Mouse (Mus musculus): ENCODE results near the gene Prkn. TPM values are rescaled to one million over a fixed set of nuclear protein-coding genes. Genes with fewer than 3 reads are reported as not detected.
A peak's percentile ranks its signal among the peaks of the same experiment; 100 is the strongest.

Prkn gene
- polyA plus RNA-seq, 1 experiment: 3.0 TPM

- no peaks in the 10 kb centered on the region for H3K4me1 ChIP-seq (ENCODE audit: control insufficient read depth, insufficient read depth, low read length)
- H3K4me3 ChIP-seq (replicated peaks; ENCODE audit: extremely low read depth, low read depth, low read length): no peak overlapping the region
- WGBS: 25% methylated on average over 20 of the region's 20 CpGs
- TF ChIP-seq CTCF (IDR thresholded peaks at IDR 0.05; ENCODE audit: insufficient read depth, low read length) (no peak), POLR2A (IDR thresholded peaks at IDR 0.05; ENCODE audit: borderline replicate concordance, extremely low read depth, low read depth, low read length) (no peak)
- peak; percentile 25 for DNase-seq
Observed at GRCm38 (mm10) chr17:12080656-12081495, 1240.7 kb downstream of the Prkn start.

- H3K4me3 ChIP-seq (replicated peaks; ENCODE audit: extremely low read depth, low read depth, low read length): no peak overlapping the region
- 68% methylated on average over 5 of the region's 5 CpGs for WGBS
- no peaks in the 10 kb centered on the region for H3K4me1 ChIP-seq (ENCODE audit: control insufficient read depth, insufficient read depth, low read length)
- DNase-seq: no peak
- TF ChIP-seq CTCF (IDR thresholded peaks at IDR 0.05; ENCODE audit: insufficient read depth, low read length) (no peak), POLR2A (IDR thresholded peaks at IDR 0.05; ENCODE audit: borderline replicate concordance, extremely low read depth, low read depth, low read length) (no peak)
Observed at GRCm38 (mm10) chr17:12082201-12082600, 1242.0 kb downstream of the Prkn start.

- Histone ChIP-seq H3K4me3 (replicated peaks; ENCODE audit: extremely low read depth, low read depth, low read length) (no peak overlapping the region), H3K4me1 (ENCODE audit: control insufficient read depth, insufficient read depth, low read length) (peaks cover 4% of the 10 kb centered on the region; the same call in 1 of the 2 replicates)
- WGBS: 76% methylated on average over 5 of the region's 5 CpGs
- TF ChIP-seq POLR2A (IDR thresholded peaks at IDR 0.05; ENCODE audit: borderline replicate concordance, extremely low read depth, low read depth, low read length) (no peak), CTCF (IDR thresholded peaks at IDR 0.05; ENCODE audit: insufficient read depth, low read length) (no peak)
- no peak for DNase-seq
Observed at GRCm38 (mm10) chr17:12090261-12090927, 1250.2 kb downstream of the Prkn start.

- no peak for TF ChIP-seq POLR2A (IDR thresholded peaks at IDR 0.05; ENCODE audit: borderline replicate concordance, extremely low read depth, low read depth, low read length)
- TF ChIP-seq CTCF (IDR thresholded peaks at IDR 0.05; ENCODE audit: insufficient read depth, low read length): no peak
- WGBS: 87% methylated on average over 6 of the region's 6 CpGs
- Histone ChIP-seq H3K4me1 (ENCODE audit: control insufficient read depth, insufficient read depth, low read length) (peaks cover 4% of the 10 kb centered on the region; the same call in 1 of the 2 replicates), H3K4me3 (replicated peaks; ENCODE audit: extremely low read depth, low read depth, low read length) (no peak overlapping the region)
- no peak for DNase-seq
Observed at GRCm38 (mm10) chr17:12092901-12093564, 1252.8 kb downstream of the Prkn start.

- WGBS: 100% methylated on average over 1 of the region's 1 CpGs
- DNase-seq: no peak
- no peak for TF ChIP-seq CTCF (IDR thresholded peaks at IDR 0.05; ENCODE audit: insufficient read depth, low read length)
- TF ChIP-seq POLR2A (IDR thresholded peaks at IDR 0.05; ENCODE audit: borderline replicate concordance, extremely low read depth, low read depth, low read length): no peak
Observed at GRCm38 (mm10) chr17:12094016-12094415, 1253.8 kb downstream of the Prkn start.

GRCm38 (mm10) chr17:12094827-12095590 is 1254.8 kb downstream of the Prkn start:
- TF ChIP-seq POLR2A (IDR thresholded peaks at IDR 0.05; ENCODE audit: borderline replicate concordance, extremely low read depth, low read depth, low read length) (no peak), CTCF (IDR thresholded peaks at IDR 0.05; ENCODE audit: insufficient read depth, low read length) (no peak)
- Histone ChIP-seq H3K4me1 (ENCODE audit: control insufficient read depth, insufficient read depth, low read length) (peaks cover 4% of the 10 kb centered on the region; the same call in 1 of the 2 replicates), H3K4me3 (replicated peaks; ENCODE audit: extremely low read depth, low read depth, low read length) (no peak overlapping the region)
- peak; percentile 36 for DNase-seq
- WGBS: 58% methylated on average over 9 of the region's 9 CpGs

More at GRCm38 (mm10) chr17:12094016-12094415, 1253.8 kb downstream of the Prkn start:
- Histone ChIP-seq H3K4me1 (ENCODE audit: control insufficient read depth, insufficient read depth, low read length) (peaks cover 4% of the 10 kb centered on the region; the same call in 1 of the 2 replicates), H3K4me3 (replicated peaks; ENCODE audit: extremely low read depth, low read depth, low read length) (no peak overlapping the region)

- TF ChIP-seq POLR2A (IDR thresholded peaks at IDR 0.05; ENCODE audit: borderline replicate concordance, extremely low read depth, low read depth, low read length): no peak
- no peak for TF ChIP-seq CTCF (IDR thresholded peaks at IDR 0.05; ENCODE audit: insufficient read depth, low read length)
Observed at GRCm38 (mm10) chr17:12099415-12099814, 1259.2 kb downstream of the Prkn start.

GRCm38 (mm10) chr17:12102326-12102725 is 1262.1 kb downstream of the Prkn start:
- DNase-seq: no peak
- 94% methylated on average over 10 of the region's 10 CpGs for WGBS
- TF ChIP-seq POLR2A (IDR thresholded peaks at IDR 0.05; ENCODE audit: borderline replicate concordance, extremely low read depth, low read depth, low read length): no peak
- TF ChIP-seq CTCF (IDR thresholded peaks at IDR 0.05; ENCODE audit: insufficient read depth, low read length): no peak

More at GRCm38 (mm10) chr17:12099415-12099814, 1259.2 kb downstream of the Prkn start:
- peaks cover 4% of the 10 kb centered on the region; the same call in 1 of the 2 replicates for H3K4me1 ChIP-seq (ENCODE audit: control insufficient read depth, insufficient read depth, low read length)
- no peak overlapping the region for H3K4me3 ChIP-seq (replicated peaks; ENCODE audit: extremely low read depth, low read depth, low read length)
- DNase-seq: no peak

More at GRCm38 (mm10) chr17:12102326-12102725, 1262.1 kb downstream of the Prkn start:
- H3K4me3 ChIP-seq (replicated peaks; ENCODE audit: extremely low read depth, low read depth, low read length): no peak overlapping the region
- no peaks in the 10 kb centered on the region for H3K4me1 ChIP-seq (ENCODE audit: control insufficient read depth, insufficient read depth, low read length)

All from lung, adult 2 months (tissue).